Mouse (Mus musculus) bone marrow macrophage, adult 2 months (primary cell): ENCODE measurements around the gene Lim2. TPM values are rescaled to one million over a fixed set of nuclear protein-coding genes. Genes with fewer than 3 reads are reported as not detected.
"Not testable (repeated sequence)": the region's sequence is repeated elsewhere in the genome, so short reads cannot be mapped to it uniquely, and the experiment has no call there.

ENCODE experiments used
- H3K27ac ChIP-seq: 2 replicates; pipeline ENCODE4 v1.5.1; 2012; ENCODE audit warnings: low read depth, low read length; ENCODE audit not compliant: insufficient read depth
- H3K4me1 ChIP-seq: 2 replicates; pipeline ENCODE4 v1.6.1; 2012; ENCODE audit warnings: low read length; ENCODE audit not compliant: control insufficient read depth, insufficient read depth
- H3K4me3 ChIP-seq: 2 replicates; pipeline ENCODE4 v1.5.1; 2012; ENCODE audit warnings: mild to moderate bottlenecking, low read length, moderate library complexity; ENCODE audit not compliant: insufficient read depth
- CTCF ChIP-seq: IDR thresholded peaks from 2 replicates; pipeline ENCODE4 v1.5.1; 2012; ENCODE audit warnings: low read depth, mild to moderate bottlenecking, low read length, moderate library complexity
- POLR2A ChIP-seq: IDR thresholded peaks from 2 replicates; pipeline ENCODE4 v1.6.1; 2012; ENCODE audit warnings: mild to moderate bottlenecking, low read depth, low read length, borderline replicate concordance
- polyA plus RNA-seq: library from polyadenylated mRNA; stranded (reverse); fragments of >200 nt; gene quantifications from 2 replicates; pipeline ENCODE4 v1.2.4, GENCODE M21; 2012; ENCODE audit not compliant: missing spikeins, insufficient read depth, insufficient read length

Lim2 gene
- not detected in 2 replicates for polyA plus RNA-seq

DNA sequence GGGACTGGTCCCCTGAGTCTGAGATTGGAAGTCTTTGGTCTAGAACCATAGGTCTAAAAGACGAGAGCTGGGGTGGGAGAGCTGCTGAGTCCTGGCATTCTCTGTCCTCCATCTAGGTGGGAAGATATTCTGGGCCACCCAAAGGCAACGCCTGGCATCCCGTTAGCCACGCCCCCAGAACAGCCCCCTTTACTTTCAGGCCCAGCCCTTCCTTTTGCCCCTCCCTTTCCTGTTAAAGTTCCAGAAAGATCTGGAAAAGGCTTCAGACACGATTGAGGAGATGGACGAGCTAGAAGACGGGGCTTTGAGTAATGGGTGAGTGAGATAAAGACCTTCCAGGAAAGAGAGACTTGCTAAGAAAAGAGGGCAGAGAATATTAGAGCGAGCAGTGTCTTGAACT is at the start of gene Lim2:
Lim2 (plus strand) TSS at position 265 of the 400 bp plus-strand sequence.
- TF ChIP-seq CTCF, result no peak
- no peak for TF ChIP-seq POLR2A
- H3K4me1 ChIP-seq, result no peaks in the 10 kb centered on the region
- H3K4me3 ChIP-seq, result no peak within 1 kb of the TSS
- no peak within 1 kb of the TSS for H3K27ac ChIP-seq

DNA sequence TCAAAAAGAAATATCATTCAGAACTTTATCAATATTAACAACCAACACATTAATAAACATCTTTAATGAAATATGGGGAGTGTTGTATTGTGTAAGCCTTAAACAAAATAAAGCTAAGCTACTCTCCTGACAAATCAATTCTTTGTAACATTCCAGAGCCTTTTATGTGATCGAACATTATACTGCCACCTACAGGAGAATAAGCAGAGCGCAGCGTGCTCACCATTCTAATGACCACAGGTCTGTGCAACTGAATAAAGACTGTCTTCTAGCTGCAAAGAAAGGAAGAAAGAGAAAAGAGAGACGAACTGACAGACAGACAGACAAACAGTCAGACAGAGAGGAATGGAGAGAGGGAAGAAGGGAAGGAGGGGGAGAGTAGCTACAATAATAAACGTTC is 49.2 kb upstream of the Lim2 start:
- TF ChIP-seq CTCF (no peak), POLR2A (no peak)
- peaks cover 2% of the 10 kb centered on the region; the same call in 1 of the 2 replicates for H3K4me1 ChIP-seq
- no peak overlapping the region for H3K4me3 ChIP-seq
- no peak overlapping the region for H3K27ac ChIP-seq

DNA sequence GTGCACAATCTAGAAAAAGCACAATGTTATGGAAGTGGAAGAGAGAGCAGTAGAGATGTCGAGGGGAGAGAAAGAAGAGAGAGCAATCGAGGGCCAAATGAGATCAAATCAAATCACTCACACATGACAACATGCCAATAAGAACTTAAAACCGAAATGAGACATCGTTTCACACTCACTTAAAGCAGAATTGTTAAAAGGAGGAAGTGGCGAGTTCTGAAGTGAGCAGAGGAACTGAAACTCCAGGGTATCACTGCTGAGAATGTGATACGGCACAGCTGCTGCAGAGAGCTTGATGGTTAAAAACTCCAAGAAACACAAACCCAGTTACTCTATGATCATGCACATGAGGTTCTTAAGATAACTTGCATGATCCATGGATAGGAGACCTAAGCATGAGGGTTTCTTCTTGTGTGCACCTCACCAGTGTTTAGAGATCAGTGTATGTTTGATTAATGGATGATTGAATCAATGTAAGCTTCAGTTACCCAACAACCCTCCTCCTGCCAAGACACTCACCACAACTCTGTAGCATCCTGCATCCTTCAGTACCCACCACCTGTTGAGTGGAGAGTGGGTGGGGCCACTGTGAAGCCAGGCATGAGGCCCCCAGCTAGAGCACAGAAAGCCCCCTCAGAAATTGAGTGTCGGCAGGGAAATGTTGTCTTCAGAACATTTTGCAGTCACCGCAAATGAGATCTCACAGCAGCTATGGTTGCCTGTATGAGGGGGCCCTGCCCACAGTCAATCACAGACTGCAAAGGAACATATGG is 34.9 kb upstream of the Lim2 start:
- no peak overlapping the region for H3K4me3 ChIP-seq
- no peak for TF ChIP-seq CTCF
- TF ChIP-seq POLR2A, result no peak
- H3K4me1 ChIP-seq, result peaks cover 30% of the 10 kb centered on the region
- H3K27ac ChIP-seq, result peak overlapping the region; percentile 35; the same call in 1 of the 2 replicates

DNA sequence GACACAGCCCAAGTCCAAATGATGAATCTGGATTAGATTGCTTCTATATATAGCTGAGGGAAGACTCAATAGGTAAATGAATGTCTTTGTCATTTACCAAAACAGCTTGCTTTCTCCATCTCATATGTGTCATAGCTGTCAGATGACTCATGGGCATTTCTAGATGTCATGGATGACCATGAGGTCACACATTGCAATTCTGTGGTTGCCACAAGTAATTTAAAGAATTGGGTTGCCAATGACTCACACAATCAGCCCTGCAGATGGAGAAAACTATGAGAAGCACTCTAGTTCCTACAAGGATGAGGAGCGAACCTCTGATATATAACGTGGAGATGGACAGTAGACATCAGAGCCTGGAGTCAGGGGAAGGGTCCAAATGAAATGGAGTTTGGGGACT is 28.0 kb upstream of the Lim2 start:
- no peak for TF ChIP-seq CTCF
- TF ChIP-seq POLR2A, result no peak
- H3K4me1 ChIP-seq, result peaks cover 42% of the 10 kb centered on the region
- H3K27ac ChIP-seq, result peak overlapping the region; percentile 5; the same call in 1 of the 2 replicates
- H3K4me3 ChIP-seq, result no peak overlapping the region

DNA sequence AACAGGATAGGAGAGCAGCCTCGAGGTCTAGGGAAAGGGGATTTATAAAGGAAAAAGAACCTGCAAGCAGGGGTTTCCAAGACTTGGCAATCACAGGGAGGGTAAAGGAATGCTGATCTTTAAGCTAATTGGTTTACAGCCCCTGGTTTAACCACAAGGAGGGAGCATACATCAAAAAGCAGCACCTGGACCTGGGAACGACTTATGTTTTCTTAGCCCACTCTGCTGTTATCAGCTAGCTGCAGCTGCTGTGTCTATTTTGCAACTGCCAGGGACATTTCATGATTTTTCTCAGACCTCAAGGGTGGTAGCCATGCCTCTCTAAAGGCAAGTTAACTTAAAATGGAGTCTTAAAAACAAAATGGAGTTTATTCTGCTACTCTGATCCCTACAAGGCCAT is 24.8 kb upstream of the Lim2 start:
- H3K4me3 ChIP-seq, result no peak overlapping the region
- H3K4me1 ChIP-seq, result peaks cover 27% of the 10 kb centered on the region
- TF ChIP-seq POLR2A, result no peak
- TF ChIP-seq CTCF, result no peak
- H3K27ac ChIP-seq, result no peak overlapping the region

DNA sequence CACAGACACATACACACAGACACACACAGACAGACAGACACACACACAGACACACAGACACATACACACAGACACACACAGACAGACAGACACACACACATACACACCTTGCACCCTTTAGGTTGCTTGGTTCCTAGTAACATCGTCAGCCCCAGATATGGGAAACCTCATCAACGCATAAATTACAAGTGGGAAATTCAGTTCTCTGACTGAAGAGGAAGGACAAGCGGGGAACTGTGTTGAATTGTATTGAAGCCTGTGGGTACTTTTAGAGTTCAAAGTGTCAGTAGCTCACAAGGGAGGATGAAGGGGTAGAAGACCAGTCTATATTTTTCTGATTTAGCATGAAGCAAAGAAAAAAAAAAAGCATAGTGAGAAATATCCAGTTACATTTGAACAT is 19.9 kb upstream of the Lim2 start:
- Histone ChIP-seq H3K4me3 (no peak overlapping the region), H3K27ac (no peak overlapping the region), H3K4me1 (no peaks in the 10 kb centered on the region; the same call in 1 of the 2 replicates)
- no peak for TF ChIP-seq CTCF
- TF ChIP-seq POLR2A, result no peak

DNA sequence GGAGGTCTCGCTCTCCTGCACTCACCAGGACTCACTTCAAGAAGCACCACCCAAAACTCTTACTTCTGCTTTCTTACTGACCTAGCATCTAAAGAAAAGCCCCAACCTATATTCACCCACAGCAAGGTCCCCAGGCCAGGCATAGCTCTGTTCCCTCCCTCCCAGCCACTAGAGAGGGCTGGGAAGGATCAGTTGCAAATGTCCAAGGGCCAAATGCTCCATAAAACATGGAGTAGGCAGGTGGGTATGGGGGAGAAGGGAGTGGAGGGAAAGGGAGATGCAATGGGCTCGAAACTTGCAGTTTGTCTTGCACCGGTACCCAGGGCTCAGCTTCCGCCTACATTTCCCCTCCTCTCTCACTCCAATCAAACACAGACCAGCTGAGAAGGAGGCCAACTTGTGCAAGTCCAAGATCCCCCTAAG is 19.3 kb upstream of the Lim2 start, which contains the start of gene Siglecg:
Siglecg (plus strand) TSS at position 74 of the 423 bp plus-strand sequence.
- Histone ChIP-seq H3K4me3 (no peak within 1 kb of the TSS), H3K27ac (no peak within 1 kb of the TSS), H3K4me1 (no peaks in the 10 kb centered on the region; the same call in 1 of the 2 replicates)
- no peak for TF ChIP-seq CTCF
- TF ChIP-seq POLR2A, result no peak

DNA sequence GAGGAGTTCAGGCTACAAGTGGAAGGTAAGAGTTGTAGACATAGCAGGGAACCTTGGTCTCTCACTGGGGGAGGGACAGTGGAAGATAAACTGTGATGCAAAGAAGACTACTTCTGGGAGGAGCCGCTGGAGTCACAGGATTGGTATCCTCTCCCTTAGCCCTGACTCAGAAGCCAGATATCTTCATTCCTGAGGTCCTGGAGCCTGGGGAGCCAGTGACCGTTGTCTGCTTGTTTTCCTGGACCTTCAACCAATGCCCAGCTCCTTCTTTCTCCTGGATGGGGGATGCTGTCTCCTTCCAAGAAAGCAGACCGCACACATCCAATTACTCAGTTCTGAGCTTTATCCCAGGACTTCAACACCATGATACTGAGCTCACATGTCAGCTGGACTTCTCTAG is 18.4 kb upstream of the Lim2 start:
- TF ChIP-seq CTCF, result no peak
- TF ChIP-seq POLR2A, result no peak
- Histone ChIP-seq H3K27ac (no peak overlapping the region), H3K4me1 (no peaks in the 10 kb centered on the region; the same call in 1 of the 2 replicates), H3K4me3 (no peak overlapping the region)

DNA sequence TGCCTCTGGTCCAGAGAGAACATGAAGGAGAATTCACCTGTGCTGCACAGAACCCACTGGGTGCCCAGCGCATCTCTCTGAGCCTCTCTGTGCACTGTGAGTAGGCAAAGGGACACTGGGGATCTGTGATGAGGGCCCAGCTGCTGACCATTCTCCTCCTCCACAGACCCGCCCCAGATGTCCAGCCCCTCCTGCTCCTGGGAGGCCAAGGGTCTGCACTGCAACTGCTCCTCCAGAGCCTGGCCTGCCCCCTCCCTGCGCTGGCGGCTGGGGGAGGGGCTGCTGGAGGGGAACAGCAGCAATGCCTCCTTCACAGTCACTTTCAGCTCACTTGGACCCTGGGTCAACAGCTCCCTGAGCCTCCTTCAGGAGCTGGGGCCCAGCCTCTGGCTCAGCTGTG is 15.7 kb upstream of the Lim2 start:
- not testable (repeated sequence) for H3K27ac ChIP-seq, H3K4me1 ChIP-seq, H3K4me3 ChIP-seq

DNA sequence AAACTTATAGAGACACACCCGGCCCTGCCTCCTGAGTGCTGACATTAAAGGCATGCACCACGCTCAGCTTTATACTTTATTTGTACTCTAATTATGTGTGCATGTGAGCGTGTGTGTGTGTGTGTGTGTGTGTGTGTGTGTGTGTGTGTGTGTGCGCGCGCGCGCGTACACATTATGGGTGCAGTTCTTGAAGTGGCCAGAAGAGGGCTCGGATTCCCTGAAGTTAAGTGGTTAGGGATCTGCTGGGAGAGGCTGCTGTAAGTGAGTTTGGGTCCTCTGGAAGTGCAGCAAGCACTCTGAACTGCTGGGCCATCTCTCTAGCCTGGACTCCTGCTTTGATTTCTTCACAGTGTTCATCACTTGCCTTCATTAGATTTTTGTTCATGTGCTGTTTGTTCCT is 10.2 kb upstream of the Lim2 start:
- H3K27ac ChIP-seq, result no peak overlapping the region
- TF ChIP-seq POLR2A (no peak), CTCF (0 out of 2 replicates have a peak, but pooled peaks have one; percentile 27)
- no peak overlapping the region for H3K4me3 ChIP-seq
- H3K4me1 ChIP-seq, result 0 out of 2 replicates have a peak, but pooled peaks cover 3% of the 10 kb centered on the region
